Mouse (Mus musculus): ENCODE results near the gene Bhlhe41.

- no peak for TF ChIP-seq CTCF (conservative IDR thresholded peaks at IDR 0.05; ENCODE audit: low read length)
- TF ChIP-seq POU5F1 (IDR thresholded peaks at IDR 0.05; ENCODE audit: borderline replicate concordance, low read length) = no peak
Measured at GRCm38 (mm10) chr6:145870991-145871390, 5.6 kb upstream of the Bhlhe41 start.
